Mouse (Mus musculus) bone marrow, adult 2 months (tissue): ENCODE measurements around the gene Fggy.

ENCODE experiments used
- CTCF ChIP-seq: fragments of 200-500 bp; IDR thresholded peaks from 2 replicates; pipeline ENCODE4 v1.5.1; 2011; ENCODE audit warnings: low read length, control low read depth; ENCODE audit not compliant: control insufficient read depth, insufficient read depth
- POLR2A ChIP-seq: fragments of 200-500 bp; IDR thresholded peaks from 2 replicates; pipeline ENCODE4 v1.6.1; 2011; ENCODE audit warnings: low read depth, mild to moderate bottlenecking, control low read depth, low read length, borderline replicate concordance; ENCODE audit not compliant: control insufficient read depth

DNA sequence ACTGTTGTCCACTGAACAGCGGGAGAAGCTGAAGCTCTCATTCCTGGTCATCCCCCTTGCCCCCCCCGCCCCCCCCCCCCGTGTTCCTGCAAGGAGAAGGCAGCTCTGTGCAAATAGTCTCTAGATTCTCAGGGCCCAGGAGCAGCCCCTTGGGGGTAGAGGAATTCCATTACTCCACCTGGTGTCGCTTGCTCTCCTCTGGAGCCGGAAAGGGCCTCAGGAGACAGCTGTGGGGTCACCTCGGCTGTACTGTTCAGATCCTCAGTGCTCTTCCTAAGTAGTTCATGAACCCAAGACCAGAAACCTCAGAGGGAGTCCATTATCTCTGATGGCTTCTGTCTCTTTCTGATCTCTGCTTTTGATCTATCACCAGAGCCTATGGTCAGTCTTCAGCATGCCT, 341.4 kb downstream of the Fggy start:
- TF ChIP-seq CTCF (no peak), POLR2A (no peak)
